Mouse (Mus musculus) thymus, adult 2 months (tissue): ENCODE measurements around the gene Gas7. TPM values are rescaled to one million over a fixed set of nuclear protein-coding genes. Genes with fewer than 3 reads are reported as not detected.

Source experiments
- DNase-seq: peaks from one replicate; pipeline ENCODE4 v3.0.0; 2021
- H3K27ac ChIP-seq: fragments of 200-500 bp; 2 replicates; pipeline ENCODE4 v1.5.1; 2012; ENCODE audit warnings: low read length, control low read depth; ENCODE audit not compliant: control insufficient read depth, insufficient read depth
- H3K27me3 ChIP-seq: fragments of 200-500 bp; 2 replicates; pipeline ENCODE4 v1.6.1; 2012; ENCODE audit warnings: mild to moderate bottlenecking, low read length, moderate library complexity, mixed read lengths; ENCODE audit not compliant: control insufficient read depth, insufficient read depth
- H3K36me3 ChIP-seq: fragments of 200-500 bp; 2 replicates; pipeline ENCODE4 v1.6.1; 2012; ENCODE audit warnings: mild to moderate bottlenecking, low read length, moderate library complexity; ENCODE audit not compliant: control insufficient read depth, insufficient read depth
- H3K4me1 ChIP-seq: fragments of 200-500 bp; replicated peaks from 2 replicates; pipeline ENCODE4 v1.6.1; 2012; ENCODE audit warnings: low read length; ENCODE audit not compliant: control insufficient read depth, insufficient read depth
- H3K4me3 ChIP-seq: fragments of 200-500 bp; 2 replicates; pipeline ENCODE4 v1.5.1; 2012; ENCODE audit warnings: mild to moderate bottlenecking, low read length, control low read depth, moderate library complexity; ENCODE audit not compliant: control insufficient read depth, insufficient read depth
- CTCF ChIP-seq: fragments of 200-500 bp; IDR thresholded peaks from 2 replicates; pipeline ENCODE4 v1.5.1; 2012; ENCODE audit warnings: mild to moderate bottlenecking, control low read depth, low read length, moderate library complexity, borderline replicate concordance; ENCODE audit not compliant: control insufficient read depth, poor library complexity, insufficient read depth; ENCODE audit errors: extremely low read depth
- POLR2A ChIP-seq: fragments of 200-500 bp; IDR thresholded peaks from 2 replicates; pipeline ENCODE4 v1.6.1; 2012; ENCODE audit warnings: mild to moderate bottlenecking, low read length, control low read depth, moderate library complexity; ENCODE audit not compliant: control insufficient read depth, poor library complexity, insufficient read depth; ENCODE audit errors: extremely low read depth
- WGBS: fragments of 180-500 bp; shearing (Covaris S2); methylation state at CpG from one replicate; pipeline ENCODE4 v1.1.7; 2018; 5-methylcytosine and 5-hydroxymethylcytosine counted together
- polyA plus RNA-seq: library from polyadenylated mRNA; depleted of rRNA; stranded (reverse); fragments of >200 nt; gene quantifications from 2 replicates; pipeline ENCODE4 v1.2.3, GENCODE M21; 2012

Gas7 gene
- polyA plus RNA-seq, 1 experiment: 5.0 TPM

DNA sequence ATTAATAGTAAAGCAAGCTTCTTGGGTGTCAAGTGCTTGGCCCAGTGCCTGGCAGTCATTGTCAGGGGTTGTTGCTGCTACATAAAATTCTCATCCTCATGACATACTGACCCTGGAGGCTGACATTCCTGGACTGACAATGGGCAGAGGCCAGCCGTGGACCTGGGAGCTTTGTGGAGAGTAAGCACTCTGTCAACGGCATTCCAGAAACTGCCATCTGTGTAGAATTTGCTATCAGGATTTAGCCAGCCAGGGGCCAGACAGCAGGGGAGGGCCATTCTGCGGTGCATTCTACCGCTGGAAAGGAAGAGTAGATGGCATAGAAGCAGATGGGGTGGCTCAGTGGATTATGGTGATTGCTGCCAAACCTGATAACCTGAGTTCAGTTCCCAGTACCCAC is 106.4 kb downstream of the Gas7 start:
- 97% methylated on average over 4 of the region's 4 CpGs for WGBS

DNA sequence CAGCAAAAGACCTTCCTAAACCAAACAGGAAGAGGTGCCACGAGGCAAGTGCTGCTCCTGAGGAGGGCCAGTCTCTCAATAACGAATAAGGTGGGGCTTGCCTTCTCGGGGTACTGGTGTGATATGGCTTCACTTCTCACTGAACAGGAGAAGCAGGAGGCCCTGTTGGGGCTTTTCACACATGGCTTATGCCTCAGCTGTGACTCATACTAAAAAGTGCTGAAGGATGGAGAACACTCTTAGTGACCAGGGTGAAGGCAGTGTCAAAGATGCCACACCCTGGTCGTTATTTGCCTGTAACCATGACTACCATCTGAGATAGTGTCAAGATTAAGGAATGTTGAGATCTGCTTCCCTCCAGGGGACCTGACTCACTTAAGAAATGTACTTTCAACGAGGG is 107.9 kb downstream of the Gas7 start:
- Histone ChIP-seq H3K4me3 (no peak overlapping the region), H3K27ac (no peak overlapping the region), H3K4me1 (no peaks in the 10 kb centered on the region), H3K27me3 (no peaks in the 10 kb centered on the region), H3K36me3 (no peaks in the 10 kb centered on the region)
- 14% methylated on average over 5 of the region's 5 CpGs for WGBS
- TF ChIP-seq POLR2A (no peak), CTCF (no peak)
- DNase-seq: no peak

More for the DNA sequence above, 106.4 kb downstream of the Gas7 start:
- no peaks in the 10 kb centered on the region for H3K36me3 ChIP-seq
- no peaks in the 10 kb centered on the region for H3K27me3 ChIP-seq
- H3K4me3 ChIP-seq: no peak overlapping the region
- no peak overlapping the region for H3K27ac ChIP-seq
- no peak for DNase-seq
- no peaks in the 10 kb centered on the region for H3K4me1 ChIP-seq
- TF ChIP-seq CTCF: no peak
- no peak for TF ChIP-seq POLR2A

DNA sequence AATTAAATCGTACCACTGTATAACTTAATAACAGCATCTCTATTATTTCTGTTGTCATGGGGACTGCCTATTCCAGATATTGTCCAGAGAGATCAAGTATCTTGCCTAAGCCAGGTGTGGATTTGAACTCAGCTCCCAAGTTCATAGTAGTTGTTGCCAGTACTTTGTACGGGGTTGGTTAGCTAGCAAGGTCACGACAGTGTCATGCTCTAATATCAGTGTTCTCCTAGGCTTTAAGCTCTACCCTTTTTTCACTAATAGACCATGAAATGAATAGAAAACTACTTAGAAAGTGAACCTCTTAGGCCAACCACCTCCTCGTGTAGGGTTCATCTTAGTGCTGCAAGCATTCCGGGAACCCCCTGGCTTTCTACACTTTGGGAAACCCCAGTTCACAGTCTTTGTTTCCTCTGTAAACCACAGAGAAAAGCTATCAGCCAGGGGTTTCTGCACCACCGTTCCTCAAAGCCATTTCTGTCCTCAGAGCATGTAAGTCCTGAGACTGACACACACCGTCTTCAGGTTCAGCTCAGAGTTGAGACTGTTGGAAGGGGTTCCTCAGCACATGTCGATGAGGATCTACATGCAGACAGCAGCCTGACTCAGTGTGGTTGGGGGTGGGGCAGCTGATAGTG is 108.9 kb downstream of the Gas7 start:
- Histone ChIP-seq H3K27ac (no peak overlapping the region), H3K27me3 (no peaks in the 10 kb centered on the region), H3K4me1 (no peaks in the 10 kb centered on the region), H3K36me3 (no peaks in the 10 kb centered on the region), H3K4me3 (no peak overlapping the region)
- TF ChIP-seq CTCF: no peak
- TF ChIP-seq POLR2A: no peak
- WGBS: 24% methylated on average over 8 of the region's 8 CpGs
- DNase-seq: no peak

DNA sequence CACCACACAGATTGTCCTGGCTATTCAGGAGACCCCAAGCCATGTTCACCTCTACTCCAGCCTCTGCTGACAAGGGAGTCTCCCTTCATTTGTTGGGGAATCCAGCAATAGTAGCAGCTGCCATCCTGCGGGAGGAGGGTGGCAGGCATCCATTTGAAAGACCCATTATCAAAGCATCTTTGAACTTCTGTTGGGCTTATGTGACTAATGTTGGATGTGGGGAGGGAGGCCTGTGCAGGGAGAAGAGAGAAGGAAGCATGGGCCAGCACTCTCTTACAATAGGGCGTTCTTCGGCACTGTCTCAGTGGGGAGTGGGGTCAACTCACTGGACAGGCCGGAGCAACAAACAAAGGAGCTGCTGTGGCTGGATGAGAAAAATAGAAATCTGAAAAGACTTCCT is 110.3 kb downstream of the Gas7 start:
- Histone ChIP-seq H3K36me3 (no peaks in the 10 kb centered on the region), H3K27ac (no peak overlapping the region), H3K4me1 (no peaks in the 10 kb centered on the region), H3K27me3 (no peaks in the 10 kb centered on the region), H3K4me3 (no peak overlapping the region)
- WGBS: 95% methylated on average over 4 of the region's 4 CpGs
- no peak for TF ChIP-seq CTCF
- TF ChIP-seq POLR2A: no peak
- DNase-seq: no peak

DNA sequence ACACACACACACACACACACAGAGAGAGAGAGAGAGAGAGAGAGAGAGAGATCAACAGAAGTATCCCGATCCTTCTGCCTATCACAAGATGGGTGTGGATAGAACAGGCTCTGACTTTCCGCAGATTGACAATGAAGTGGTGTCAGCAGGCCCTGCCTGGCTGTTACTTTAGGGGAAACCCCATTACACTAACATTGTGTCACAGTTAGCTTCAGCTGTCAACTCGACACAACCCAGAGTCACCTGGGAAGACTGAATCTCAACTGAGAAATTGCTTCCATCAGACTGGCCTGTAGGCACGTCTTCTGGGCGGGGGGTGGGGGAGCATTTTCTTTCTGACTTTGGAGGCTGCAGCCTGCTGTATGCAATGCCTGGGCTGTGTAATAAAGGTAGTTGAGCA is 111.5 kb downstream of the Gas7 start:
- H3K4me3 ChIP-seq: no peak overlapping the region
- no peaks in the 10 kb centered on the region for H3K36me3 ChIP-seq
- 86% methylated on average over 5 of the region's 5 CpGs for WGBS
- no peak overlapping the region for H3K27ac ChIP-seq
- no peak for TF ChIP-seq CTCF
- no peak for TF ChIP-seq POLR2A
- H3K4me1 ChIP-seq: no peaks in the 10 kb centered on the region
- no peaks in the 10 kb centered on the region for H3K27me3 ChIP-seq
- DNase-seq: no peak

DNA sequence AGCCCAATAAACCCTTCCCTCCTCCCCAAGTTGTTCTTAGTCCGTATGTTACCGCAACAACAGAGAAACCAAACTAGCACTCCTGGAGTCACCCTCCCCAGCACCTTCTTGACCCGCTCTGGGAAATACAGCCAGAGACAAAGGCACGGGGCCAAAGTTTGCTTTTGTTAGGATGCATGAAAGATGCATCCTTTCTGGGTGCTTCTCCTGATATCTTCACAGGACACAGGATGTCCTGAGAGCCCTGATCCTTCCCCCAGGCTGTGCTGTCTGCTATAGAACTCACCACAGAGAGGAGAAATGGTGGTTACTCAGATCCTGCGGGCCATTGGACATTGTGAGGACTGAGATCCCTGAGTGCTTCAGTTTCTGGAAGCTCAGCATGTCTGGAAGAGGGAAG is 111.9 kb downstream of the Gas7 start:
- TF ChIP-seq CTCF (no peak), POLR2A (no peak)
- H3K4me1 ChIP-seq: no peaks in the 10 kb centered on the region
- no peaks in the 10 kb centered on the region for H3K27me3 ChIP-seq
- WGBS: 92% methylated on average over 5 of the region's 5 CpGs
- H3K36me3 ChIP-seq: no peaks in the 10 kb centered on the region
- no peak for DNase-seq
- H3K4me3 ChIP-seq: no peak overlapping the region
- H3K27ac ChIP-seq: no peak overlapping the region

DNA sequence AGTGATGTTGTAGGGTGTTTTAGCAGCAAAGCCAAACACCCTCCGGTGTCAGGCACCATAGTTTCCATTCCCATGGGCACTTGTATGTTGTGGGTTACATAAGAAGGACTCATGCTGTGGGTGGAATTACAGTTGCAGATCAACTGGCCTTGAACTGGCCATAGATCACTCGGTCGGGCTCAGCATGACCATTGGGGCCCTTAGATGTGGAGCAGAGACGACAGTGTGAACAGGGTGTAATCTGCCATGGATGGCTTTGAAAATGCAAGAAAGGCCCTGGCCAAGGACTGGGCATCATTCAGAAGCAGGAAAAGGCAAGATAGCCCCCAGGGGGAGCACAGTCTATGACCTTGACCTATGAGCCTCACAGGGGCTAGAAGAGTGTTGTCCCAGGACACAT is 112.8 kb downstream of the Gas7 start:
- 96% methylated on average over 4 of the region's 4 CpGs for WGBS
- Histone ChIP-seq H3K27me3 (no peaks in the 10 kb centered on the region), H3K4me3 (no peak overlapping the region), H3K27ac (no peak overlapping the region), H3K4me1 (no peaks in the 10 kb centered on the region), H3K36me3 (no peaks in the 10 kb centered on the region)
- no peak for DNase-seq
- TF ChIP-seq CTCF (no peak), POLR2A (no peak)
